Mouse (Mus musculus): Measurements from ENCODE around the gene Rspry1. TPM values are rescaled to one million over a fixed set of nuclear protein-coding genes. Genes with fewer than 3 reads are reported as not detected.

Gene Rspry1
- polyA plus RNA-seq (2012; fragmentation: generic; extraction: Trizol), result 7.4 TPM

DNA sequence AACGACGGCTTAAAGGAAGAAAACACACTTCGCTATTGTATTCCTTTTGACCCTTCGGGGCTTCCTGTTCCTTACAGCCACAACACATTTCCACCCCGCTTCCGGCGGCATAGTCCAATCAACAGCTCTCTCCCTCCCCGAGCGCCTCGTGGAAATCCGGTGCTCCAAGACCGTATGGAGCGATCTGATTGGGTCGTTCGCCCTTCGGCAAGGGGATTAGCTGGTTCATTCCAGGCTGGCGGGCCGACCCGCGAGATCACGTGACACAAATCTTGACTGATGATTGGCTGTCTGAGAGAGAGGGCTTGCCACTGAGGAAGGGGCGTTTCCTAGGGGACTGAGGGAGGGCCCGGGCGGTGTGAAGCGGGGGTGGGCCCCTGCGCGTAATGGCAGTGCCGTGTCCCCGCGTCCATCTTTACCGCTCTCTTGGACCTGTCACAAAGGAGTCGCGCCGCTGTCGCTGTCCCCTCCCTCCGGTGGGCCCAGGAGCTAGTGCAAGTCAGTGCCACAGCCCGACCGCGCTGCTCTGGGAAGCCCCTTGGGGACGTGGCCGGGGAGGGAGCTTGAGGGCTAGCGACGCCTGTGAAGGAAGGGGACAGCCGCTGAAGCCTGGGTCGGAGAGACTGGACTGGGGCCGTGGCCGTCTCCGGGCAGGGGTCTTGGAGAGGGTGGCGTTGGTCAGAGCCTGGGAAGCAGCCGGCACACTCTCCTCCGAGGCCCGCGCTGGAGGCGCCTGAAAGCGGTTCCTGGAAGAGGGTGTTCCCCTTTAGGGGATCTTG is at the start of gene Rspry1, which contains the start of gene Fam192a:
Rspry1 (plus strand) TSS at position 331 of the 779 bp plus-strand sequence.
Fam192a (minus strand) TSS at position 391 of the 779 bp plus-strand sequence.
- H3ac ChIP-seq (ENCODE audit: control insufficient read depth, insufficient read length), result peak within 1 kb of the TSS; percentile 36
- no peak for TF ChIP-seq SRF (IDR thresholded peaks at IDR 0.05; ENCODE audit: control insufficient read depth, insufficient read length, low read depth)
- TF ChIP-seq REST (IDR thresholded peaks at IDR 0.05; ENCODE audit: insufficient read depth, insufficient read length), result no peak
- peak; percentile 96 for TF ChIP-seq POLR2A (IDR thresholded peaks at IDR 0.05; ENCODE audit: insufficient read length, low read depth)
- TF ChIP-seq MAX (IDR thresholded peaks at IDR 0.05; ENCODE audit: low read depth), result no peak
- TF ChIP-seq E2F4 (IDR thresholded peaks at IDR 0.05; ENCODE audit: insufficient read depth), result no peak
- peak in 1 of 3 experiments; percentile 1 for TF ChIP-seq MYOG (IDR thresholded peaks at IDR 0.05; ENCODE audit: control insufficient read depth in 1 of 3, insufficient read depth in 1 of 3, insufficient read length in 2 of 3, low read depth in 2 of 3)
- TF ChIP-seq POLR2AphosphoS2 (IDR thresholded peaks at IDR 0.05; ENCODE audit: insufficient read length, low read depth), result peak; percentile 97
- TF ChIP-seq USF1 (IDR thresholded peaks at IDR 0.05; ENCODE audit: low read depth), result peak; percentile 94
- H3K4me2 ChIP-seq (ENCODE audit: low read depth), result peak within 1 kb of the TSS; percentile 91
- peak within 1 kb of the TSS; percentile 98 for H3K4me3 ChIP-seq
- peaks cover 78% of the 10 kb centered on the region for H3K79me2 ChIP-seq (ENCODE audit: control insufficient read depth, insufficient read depth)
- no peaks in the 10 kb centered on the region for H3K27me3 ChIP-seq (ENCODE audit: control insufficient read depth, insufficient read depth, insufficient read length)
- H3K36me3 ChIP-seq (ENCODE audit: control insufficient read depth, insufficient read depth), result no peaks in the 10 kb centered on the region

DNA sequence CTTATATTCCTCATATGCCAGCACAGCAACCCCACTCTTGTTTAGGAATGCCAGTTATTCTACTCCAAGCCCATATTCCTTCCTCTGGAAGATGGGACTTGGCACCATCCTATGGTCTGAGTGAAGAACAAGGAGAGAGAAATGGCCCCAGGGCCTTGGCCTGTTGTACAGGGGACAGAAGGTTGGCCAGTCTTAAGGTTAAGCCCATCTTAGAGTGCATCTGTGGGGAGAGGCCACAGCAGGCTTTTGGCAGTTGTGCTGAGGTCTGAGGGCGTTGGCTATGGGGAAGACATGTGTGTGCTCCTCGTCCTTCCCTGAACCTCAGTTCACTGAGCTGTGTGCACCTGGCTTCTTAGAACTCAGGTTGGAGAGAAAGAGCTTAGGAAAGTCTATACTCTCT is 49.0 kb upstream of the Rspry1 start:
- H3K36me3 ChIP-seq (ENCODE audit: control insufficient read depth, insufficient read depth), result no peaks in the 10 kb centered on the region
- H3ac ChIP-seq (ENCODE audit: control insufficient read depth, insufficient read length), result no peak overlapping the region
- no peak for TF ChIP-seq E2F4 (IDR thresholded peaks at IDR 0.05; ENCODE audit: insufficient read depth)
- peak in 2 of 3 experiments; percentile 46 to 68 for TF ChIP-seq MYOG (IDR thresholded peaks at IDR 0.05; ENCODE audit: control insufficient read depth in 1 of 3, insufficient read depth in 1 of 3, insufficient read length in 2 of 3, low read depth in 2 of 3)
- TF ChIP-seq MYOD1 (IDR thresholded peaks at IDR 0.05; ENCODE audit: control insufficient read depth in 1 of 3, insufficient read length in 2 of 3, low read depth in 2 of 3), result peak in 1 of 3 experiments; percentile 49
- TF ChIP-seq TCF3 (IDR thresholded peaks at IDR 0.05; ENCODE audit: insufficient read length, low read depth), result no peak
- TF ChIP-seq USF1 (IDR thresholded peaks at IDR 0.05; ENCODE audit: low read depth), result no peak
- no peak overlapping the region for H3K4me2 ChIP-seq (ENCODE audit: low read depth)
- no peak overlapping the region for H3K4me3 ChIP-seq
- H3K27me3 ChIP-seq (ENCODE audit: control insufficient read depth, insufficient read depth, insufficient read length), result no peaks in the 10 kb centered on the region
- H3K79me2 ChIP-seq (ENCODE audit: control insufficient read depth, insufficient read depth), result no peaks in the 10 kb centered on the region

DNA sequence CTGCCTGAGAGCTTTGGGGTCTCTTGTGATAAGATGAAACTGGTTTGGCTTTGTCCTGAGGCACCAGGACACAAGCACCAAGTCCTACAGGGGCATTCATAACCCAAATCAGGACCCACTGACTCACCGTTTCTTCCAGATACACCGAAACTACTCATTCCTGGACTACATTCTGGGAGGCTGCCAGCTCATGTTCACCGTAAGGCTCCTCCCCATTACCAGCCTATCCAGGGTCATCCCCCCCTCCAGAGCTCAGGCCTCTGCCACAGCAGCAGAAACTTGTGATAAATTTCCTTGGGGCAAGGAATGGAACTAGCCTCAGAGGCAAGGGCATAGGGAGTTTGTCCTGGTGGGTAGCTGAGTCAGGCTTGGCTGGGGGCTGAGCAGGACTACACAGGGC is 44.5 kb upstream of the Rspry1 start:
- H3K4me2 ChIP-seq (ENCODE audit: low read depth), result no peak overlapping the region
- no peaks in the 10 kb centered on the region for H3K79me2 ChIP-seq (ENCODE audit: control insufficient read depth, insufficient read depth)
- no peak overlapping the region for H3K4me3 ChIP-seq
- H3K36me3 ChIP-seq (ENCODE audit: control insufficient read depth, insufficient read depth), result no peaks in the 10 kb centered on the region
- no peak for TF ChIP-seq POLR2AphosphoS2 (IDR thresholded peaks at IDR 0.05; ENCODE audit: insufficient read length, low read depth)
- TF ChIP-seq USF1 (IDR thresholded peaks at IDR 0.05; ENCODE audit: low read depth), result no peak
- TF ChIP-seq MAX (IDR thresholded peaks at IDR 0.05; ENCODE audit: low read depth), result no peak
- TF ChIP-seq TCF3 (IDR thresholded peaks at IDR 0.05; ENCODE audit: insufficient read length, low read depth), result no peak
- H3ac ChIP-seq (ENCODE audit: control insufficient read depth, insufficient read length), result no peak overlapping the region
- no peaks in the 10 kb centered on the region for H3K27me3 ChIP-seq (ENCODE audit: control insufficient read depth, insufficient read depth, insufficient read length)

DNA sequence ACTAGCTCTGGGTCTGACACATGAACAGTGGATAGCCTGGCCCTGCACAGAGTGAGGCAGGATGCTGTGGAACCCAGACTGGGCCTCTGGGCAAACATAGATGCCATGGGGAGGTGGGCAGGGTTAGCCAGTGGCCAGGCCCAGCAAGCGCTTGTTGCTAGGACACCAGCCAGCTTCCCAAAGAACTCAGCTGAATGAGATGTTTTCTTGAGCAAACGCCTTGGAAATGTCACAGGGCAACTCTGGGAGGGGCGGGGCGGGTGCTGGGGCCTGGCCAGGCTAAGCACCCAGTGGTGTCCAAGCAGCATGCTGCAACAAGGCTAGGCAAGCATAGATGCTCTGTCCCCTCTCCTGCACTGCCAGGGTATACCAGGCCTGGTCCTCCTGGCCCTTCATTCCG is 40.5 kb upstream of the Rspry1 start:
- Histone ChIP-seq H3K79me2 (ENCODE audit: control insufficient read depth, insufficient read depth) (no peaks in the 10 kb centered on the region), H3K4me2 (ENCODE audit: low read depth) (no peak overlapping the region), H3K36me3 (ENCODE audit: control insufficient read depth, insufficient read depth) (no peaks in the 10 kb centered on the region), H3K27me3 (ENCODE audit: control insufficient read depth, insufficient read depth, insufficient read length) (no peaks in the 10 kb centered on the region), H3ac (ENCODE audit: control insufficient read depth, insufficient read length) (no peak overlapping the region), H3K4me3 (no peak overlapping the region)
- TF ChIP-seq TCF12 (IDR thresholded peaks at IDR 0.05; ENCODE audit: insufficient read depth, poor library complexity, severe bottlenecking), result no peak
- TF ChIP-seq E2F4 (IDR thresholded peaks at IDR 0.05; ENCODE audit: insufficient read depth), result no peak

DNA sequence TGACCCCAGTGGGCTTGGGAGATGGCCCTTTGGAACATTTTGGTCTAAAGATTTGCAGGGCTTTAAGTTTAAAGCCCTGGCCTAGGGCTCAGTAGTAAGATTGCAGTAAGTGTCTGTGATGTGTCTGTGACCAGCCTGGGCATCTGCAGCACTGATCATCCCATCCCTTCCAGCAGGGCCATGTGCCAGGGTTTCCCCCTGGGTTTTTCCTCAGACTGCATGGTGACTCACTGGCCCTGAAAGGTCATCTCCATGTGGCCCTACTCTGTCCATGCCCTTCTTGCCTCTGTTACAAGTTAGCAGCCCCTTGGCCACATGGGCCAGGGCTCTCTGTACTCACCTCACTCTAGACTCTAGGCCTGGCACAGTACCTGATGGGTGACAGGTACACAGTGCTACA is 37.3 kb upstream of the Rspry1 start:
- H3K79me2 ChIP-seq (ENCODE audit: control insufficient read depth, insufficient read depth), result no peaks in the 10 kb centered on the region
- no peak overlapping the region for H3ac ChIP-seq (ENCODE audit: control insufficient read depth, insufficient read length)
- no peaks in the 10 kb centered on the region for H3K36me3 ChIP-seq (ENCODE audit: control insufficient read depth, insufficient read depth)
- H3K4me2 ChIP-seq (ENCODE audit: low read depth), result no peak overlapping the region
- TF ChIP-seq MAX (IDR thresholded peaks at IDR 0.05; ENCODE audit: low read depth), result no peak
- TF ChIP-seq MYOD1 (IDR thresholded peaks at IDR 0.05; ENCODE audit: control insufficient read depth in 1 of 3, insufficient read length in 2 of 3, low read depth in 2 of 3), result no peak
- no peak for TF ChIP-seq POLR2A (IDR thresholded peaks at IDR 0.05; ENCODE audit: insufficient read length, low read depth)
- TF ChIP-seq CEBPB (IDR thresholded peaks at IDR 0.05; ENCODE audit: insufficient read depth, poor library complexity, severe bottlenecking), result no peak
- no peaks in the 10 kb centered on the region for H3K27me3 ChIP-seq (ENCODE audit: control insufficient read depth, insufficient read depth, insufficient read length)
- no peak overlapping the region for H3K4me3 ChIP-seq

DNA sequence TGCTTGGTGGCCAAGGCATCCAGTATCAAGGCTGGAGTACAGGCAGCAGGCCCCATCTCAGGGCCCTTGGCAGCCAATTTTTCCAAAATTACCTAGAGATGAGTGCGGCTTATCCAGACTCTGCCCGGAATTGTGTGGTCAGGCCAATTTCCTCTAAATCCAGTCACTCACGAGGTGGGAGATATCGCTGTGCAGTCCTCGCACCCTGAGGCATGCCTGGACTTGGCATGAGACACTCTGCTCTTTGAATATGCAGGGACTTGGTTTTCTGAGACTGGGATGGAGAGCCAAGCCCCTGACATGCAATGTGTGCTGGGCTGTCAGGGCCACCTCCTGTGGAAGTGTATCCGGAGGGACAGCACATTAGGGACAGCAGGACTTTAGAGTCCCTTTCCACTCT is 35.7 kb upstream of the Rspry1 start:
- no peak overlapping the region for H3K4me3 ChIP-seq

More for the DNA sequence above, 35.7 kb upstream of the Rspry1 start:
- Histone ChIP-seq H3ac (ENCODE audit: control insufficient read depth, insufficient read length) (no peak overlapping the region), H3K36me3 (ENCODE audit: control insufficient read depth, insufficient read depth) (no peaks in the 10 kb centered on the region), H3K79me2 (ENCODE audit: control insufficient read depth, insufficient read depth) (no peaks in the 10 kb centered on the region), H3K4me2 (ENCODE audit: low read depth) (no peak overlapping the region), H3K27me3 (ENCODE audit: control insufficient read depth, insufficient read depth, insufficient read length) (no peaks in the 10 kb centered on the region)
- TF ChIP-seq REST (IDR thresholded peaks at IDR 0.05; ENCODE audit: insufficient read depth, insufficient read length) (no peak), MAX (IDR thresholded peaks at IDR 0.05; ENCODE audit: low read depth) (no peak), SRF (IDR thresholded peaks at IDR 0.05; ENCODE audit: control insufficient read depth, insufficient read length, low read depth) (no peak), E2F4 (IDR thresholded peaks at IDR 0.05; ENCODE audit: insufficient read depth) (no peak), TCF12 (IDR thresholded peaks at IDR 0.05; ENCODE audit: insufficient read depth, poor library complexity, severe bottlenecking) (no peak), USF1 (IDR thresholded peaks at IDR 0.05; ENCODE audit: low read depth) (no peak), MYOD1 (IDR thresholded peaks at IDR 0.05; ENCODE audit: control insufficient read depth in 1 of 3, insufficient read length in 2 of 3, low read depth in 2 of 3) (no peak), POLR2A (IDR thresholded peaks at IDR 0.05; ENCODE audit: insufficient read length, low read depth) (no peak), MYOG (IDR thresholded peaks at IDR 0.05; ENCODE audit: control insufficient read depth in 1 of 3, insufficient read depth in 1 of 3, insufficient read length in 2 of 3, low read depth in 2 of 3) (no peak)

Data from myocyte (in vitro differentiated cells).